Mouse (Mus musculus): ENCODE measurements around the gene Parp4.

DNA sequence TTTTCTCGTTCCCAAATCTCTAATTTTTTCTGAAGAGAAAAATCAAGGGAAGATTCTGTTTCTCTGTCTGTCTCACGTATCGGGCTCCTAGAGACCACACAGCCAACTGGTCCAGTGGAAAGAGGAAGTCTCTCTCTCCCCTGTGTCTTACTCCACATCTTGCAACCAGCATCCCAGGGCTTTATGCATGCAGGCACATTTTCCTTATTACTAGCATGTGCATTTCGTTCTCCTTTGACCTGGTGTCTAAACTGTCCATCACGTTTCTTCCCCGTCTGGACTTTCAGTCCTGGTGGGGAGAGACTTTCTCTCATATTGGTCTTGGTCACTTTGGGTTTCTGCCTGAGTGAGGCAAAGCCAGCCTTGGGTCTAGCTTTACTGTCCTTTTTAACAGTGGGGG lies 22.5 kb upstream of the Parp4 start:
- TF ChIP-seq CTCF (IDR thresholded peaks at IDR 0.05; ENCODE audit: borderline replicate concordance, extremely low read depth, insufficient read depth, insufficient read length) (no peak), POLR2A (IDR thresholded peaks at IDR 0.05; ENCODE audit: borderline replicate concordance, extremely low read depth, insufficient read depth, insufficient read length, poor library complexity, severe bottlenecking) (no peak)
